In the genomic region with DNA sequence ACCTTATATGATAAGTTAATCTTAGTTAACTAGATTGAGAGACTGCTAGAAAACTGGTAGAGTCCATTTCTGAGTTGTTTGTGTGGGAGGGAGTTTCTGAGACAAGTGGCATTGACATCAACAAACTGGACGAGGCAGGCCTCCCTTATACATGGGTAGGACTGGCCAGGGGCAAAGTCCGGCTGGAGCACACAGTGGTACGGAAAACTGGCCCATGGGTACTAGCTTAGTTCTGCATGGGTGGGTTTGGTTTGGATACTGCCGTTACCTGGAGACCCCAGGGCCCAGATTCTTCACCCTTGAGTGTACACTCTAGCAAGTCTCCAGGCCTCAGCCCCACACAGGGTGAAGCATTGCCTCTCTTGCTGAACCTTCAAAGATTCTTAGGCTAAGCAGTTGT, we compare ENCODE assay signal across 28 mouse cellular contexts. TPM values are rescaled to one million over a fixed set of nuclear protein-coding genes. Genes with fewer than 3 reads are reported as not detected.
DNase-seq lines count a peak whose midpoint lies in the region; ATAC-seq and TF ChIP-seq lines count a peak whose summit lies in the region.
"Had no signal": no experiment of that assay in that cellular context is flagged by ENCODE, and none has a peak within 500 bp of the region (broad histone marks: within the 10 kb centered on the region; RNA-seq: fewer than 3 reads in every experiment).

No protein-coding gene starts in this region.

- no peaks in the 10 kb centered on the region for H3K4me1 ChIP-seq in kidney, embryonic 15.5 days
- H3K4me1 ChIP-seq in kidney, postnatal 0 days (replicated peaks; ENCODE audit: insufficient read depth, low read length): no peaks in the 10 kb centered on the region
- H3K4me1 ChIP-seq in hindbrain, embryonic 16.5 days (ENCODE audit: control insufficient read depth, insufficient read depth, low read depth, low read length): no peaks in the 10 kb centered on the region
- H3K4me1 ChIP-seq: forebrain, embryonic 10.5 days; forebrain, embryonic 13.5 days; hindbrain, embryonic 10.5 days; hindbrain, embryonic 13.5 days had no signal

- peak; percentile 20 for DNase-seq in kidney, adult 11 months
- DNase-seq in kidney, postnatal 14 days: no peak
- no peak for DNase-seq in kidney, postnatal 10 days
- no peak for DNase-seq in kidney, postnatal 0 days (ENCODE audit: low spot score)
- DNase-seq: adrenal gland, postnatal 10 days; adrenal gland, postnatal 36 days; B cell, adult 2 months; cerebellum, adult 18-20 months; cerebellum, adult 9-10 months; cerebellum, postnatal 14 days; gastrocnemius, postnatal 10 days; gastrocnemius, postnatal 36 days; heart, postnatal 36 days had no signal

- no peaks in the 10 kb centered on the region for H3K9me3 ChIP-seq in kidney, embryonic 15.5 days (replicated peaks)
- no peaks in the 10 kb centered on the region for H3K9me3 ChIP-seq in kidney, postnatal 0 days (replicated peaks; ENCODE audit: low read length)
- H3K9me3 ChIP-seq in hindbrain, embryonic 16.5 days (ENCODE audit: control insufficient read depth, low read length): no peaks in the 10 kb centered on the region
- H3K9me3 ChIP-seq: forebrain, embryonic 10.5 days; forebrain, embryonic 13.5 days; G1E; hindbrain, embryonic 10.5 days; hindbrain, embryonic 13.5 days had no signal

- WGBS in kidney, embryonic 15.5 days: 81% methylated on average over 4 of the region's 4 CpGs
- 78% methylated on average over 4 of the region's 4 CpGs for WGBS in kidney, postnatal 0 days
- WGBS in hindbrain, embryonic 16.5 days: 78% methylated on average over 4 of the region's 4 CpGs

- ATAC-seq in kidney, embryonic 15.5 days (replicated peaks; ENCODE audit: low FRiP score): 0 out of 2 replicates have a peak, but pooled peaks have one; percentile 60
- peak; percentile 78; the same call in 1 of the 2 replicates for ATAC-seq in kidney, postnatal 0 days (replicated peaks; ENCODE audit: low FRiP score, low read depth)
- no peak for ATAC-seq in hindbrain, embryonic 16.5 days
- ATAC-seq: forebrain, embryonic 13.5 days; forebrain, embryonic 16.5 days; hindbrain, postnatal 0 days; Patski had no signal

- H3K9ac ChIP-seq in kidney, embryonic 15.5 days: no peak overlapping the region
- H3K9ac ChIP-seq in kidney, postnatal 0 days (ENCODE audit: low read depth, low read length): no peak overlapping the region
- H3K9ac ChIP-seq in hindbrain, embryonic 16.5 days (ENCODE audit: low read depth, low read length): no peak overlapping the region
- H3K9ac ChIP-seq: forebrain, embryonic 13.5 days; hindbrain, embryonic 13.5 days had no signal

- TF ChIP-seq CTCF in kidney, postnatal 0 days (IDR thresholded peaks at IDR 0.05; ENCODE audit: low read depth): no peak

- H3K27me3 ChIP-seq in kidney, embryonic 15.5 days: no peaks in the 10 kb centered on the region
- no peaks in the 10 kb centered on the region for H3K27me3 ChIP-seq in kidney, postnatal 0 days (ENCODE audit: insufficient read depth, low read length)
- no peaks in the 10 kb centered on the region for H3K27me3 ChIP-seq in hindbrain, embryonic 16.5 days (replicated peaks; ENCODE audit: control insufficient read depth, insufficient read depth, low read length)
- H3K27me3 ChIP-seq: CH12.LX; forebrain, embryonic 13.5 days; hindbrain, embryonic 13.5 days had no signal

- H3K27ac ChIP-seq in kidney, embryonic 15.5 days: no peak overlapping the region
- no peak overlapping the region for H3K27ac ChIP-seq in kidney, postnatal 0 days
- no peak overlapping the region for H3K27ac ChIP-seq in hindbrain, embryonic 16.5 days (ENCODE audit: low read depth, low read length)
- H3K27ac ChIP-seq: forebrain, embryonic 10.5 days; forebrain, embryonic 13.5 days; hindbrain, embryonic 10.5 days; hindbrain, embryonic 13.5 days; hindbrain, postnatal 0 days had no signal

- H3K36me3 ChIP-seq in kidney, embryonic 15.5 days: no peaks in the 10 kb centered on the region
- H3K36me3 ChIP-seq in kidney, postnatal 0 days (ENCODE audit: insufficient read depth, low read length): no peaks in the 10 kb centered on the region
- no peaks in the 10 kb centered on the region for H3K36me3 ChIP-seq in hindbrain, embryonic 16.5 days (ENCODE audit: control insufficient read depth, insufficient read depth, low read length)
- H3K36me3 ChIP-seq: forebrain, embryonic 10.5 days; G1E; hindbrain, embryonic 10.5 days; hindbrain, embryonic 13.5 days had no signal

- H3K4me3 ChIP-seq in kidney, embryonic 15.5 days (replicated peaks): no peak overlapping the region
- no peak overlapping the region for H3K4me3 ChIP-seq in kidney, postnatal 0 days (replicated peaks; ENCODE audit: low read depth, low read length)
- H3K4me3 ChIP-seq in hindbrain, embryonic 16.5 days (ENCODE audit: low read length): no peak overlapping the region
- H3K4me3 ChIP-seq: forebrain, embryonic 10.5 days; forebrain, embryonic 13.5 days; hindbrain, embryonic 10.5 days; hindbrain, embryonic 13.5 days had no signal

- H3K4me2 ChIP-seq in kidney, embryonic 15.5 days: no peak overlapping the region
- H3K4me2 ChIP-seq in kidney, postnatal 0 days (ENCODE audit: low read length): no peak overlapping the region
- no peak overlapping the region for H3K4me2 ChIP-seq in hindbrain, embryonic 16.5 days (ENCODE audit: low read length)
- H3K4me2 ChIP-seq: forebrain, embryonic 13.5 days; heart, embryonic 11.5 days; hindbrain, embryonic 13.5 days had no signal

RNA-seq across cellular contexts. Expression of a gene that starts 9.9 kb away (rescaled TPM):
- polyA plus RNA-seq in kidney, embryonic 15.5 days (2015; fragmentation: Nextera tagmentation; extraction: Ambion mirVana): 30.7 and 33.5 TPM in 2 replicates
- polyA plus RNA-seq in kidney, postnatal 0 days (2015; fragmentation: Nextera tagmentation; extraction: Ambion mirVana): 25.7 and 27.8 TPM in 2 replicates
- 11.3 and 14.5 TPM in 2 replicates for polyA plus RNA-seq in hindbrain, embryonic 16.5 days (2015; fragmentation: Nextera tagmentation; extraction: Ambion mirVana)
- polyA plus RNA-seq: G1E had no signal

RNA-seq across cellular contexts. Expression of a gene that starts 57.9 kb away (rescaled TPM):
- polyA plus RNA-seq in kidney, embryonic 15.5 days (2015; fragmentation: Nextera tagmentation; extraction: Ambion mirVana): not detected in 2 replicates
- 0.19 and 0.25 TPM in 2 replicates for polyA plus RNA-seq in kidney, postnatal 0 days (2015; fragmentation: Nextera tagmentation; extraction: Ambion mirVana)
- polyA plus RNA-seq in hindbrain, embryonic 16.5 days (2015; fragmentation: Nextera tagmentation; extraction: Ambion mirVana): 2.2 and 2.3 TPM in 2 replicates
- polyA plus RNA-seq: embryonic facial prominence, embryonic 11.5 days; forebrain, embryonic 10.5 days; forebrain, embryonic 13.5 days; G1E; heart, embryonic 11.5 days; heart, embryonic 14.5 days; heart, postnatal 0 days; Patski had no signal
